Mouse (Mus musculus) adipocyte (in vitro differentiated cells): ENCODE measurements around the gene Tshz2.

Source experiments
- DNase-seq: peaks from one replicate; pipeline ENCODE4 v3.0.0-alpha.2; 2016; ENCODE audit warnings: low spot score

The Tshz2 gene

DNA sequence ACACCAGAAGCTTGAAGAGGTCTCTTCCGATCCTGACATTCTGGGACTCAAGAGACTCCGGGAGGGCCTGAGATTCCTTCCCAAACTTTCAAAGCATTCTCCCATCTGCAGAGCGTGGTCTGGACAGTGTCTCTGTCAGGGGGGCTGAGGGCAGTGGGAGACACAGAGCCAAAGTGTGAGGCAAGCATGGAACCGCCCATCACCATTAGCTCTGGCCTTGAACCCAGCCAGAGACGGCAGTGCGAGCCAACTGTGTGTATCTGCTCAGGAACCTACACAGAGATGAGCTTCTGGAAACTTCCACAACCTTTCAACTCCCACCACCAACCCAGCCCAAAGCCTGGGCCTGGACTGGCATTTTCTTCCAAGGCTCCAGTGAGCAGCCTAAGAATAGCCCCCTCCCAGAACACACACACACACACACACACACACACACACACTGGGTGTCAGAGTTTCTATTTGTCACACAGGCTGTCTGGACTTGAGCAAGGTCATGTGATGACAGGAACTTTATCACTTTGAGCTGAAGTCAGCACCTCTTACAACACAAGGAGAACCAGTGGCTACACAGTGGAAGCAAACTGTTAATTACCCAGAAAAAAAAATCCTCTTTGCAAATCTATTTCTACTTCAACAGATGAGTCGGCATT is 67.2 kb downstream of the Tshz2 start:
- no peak for DNase-seq

DNA sequence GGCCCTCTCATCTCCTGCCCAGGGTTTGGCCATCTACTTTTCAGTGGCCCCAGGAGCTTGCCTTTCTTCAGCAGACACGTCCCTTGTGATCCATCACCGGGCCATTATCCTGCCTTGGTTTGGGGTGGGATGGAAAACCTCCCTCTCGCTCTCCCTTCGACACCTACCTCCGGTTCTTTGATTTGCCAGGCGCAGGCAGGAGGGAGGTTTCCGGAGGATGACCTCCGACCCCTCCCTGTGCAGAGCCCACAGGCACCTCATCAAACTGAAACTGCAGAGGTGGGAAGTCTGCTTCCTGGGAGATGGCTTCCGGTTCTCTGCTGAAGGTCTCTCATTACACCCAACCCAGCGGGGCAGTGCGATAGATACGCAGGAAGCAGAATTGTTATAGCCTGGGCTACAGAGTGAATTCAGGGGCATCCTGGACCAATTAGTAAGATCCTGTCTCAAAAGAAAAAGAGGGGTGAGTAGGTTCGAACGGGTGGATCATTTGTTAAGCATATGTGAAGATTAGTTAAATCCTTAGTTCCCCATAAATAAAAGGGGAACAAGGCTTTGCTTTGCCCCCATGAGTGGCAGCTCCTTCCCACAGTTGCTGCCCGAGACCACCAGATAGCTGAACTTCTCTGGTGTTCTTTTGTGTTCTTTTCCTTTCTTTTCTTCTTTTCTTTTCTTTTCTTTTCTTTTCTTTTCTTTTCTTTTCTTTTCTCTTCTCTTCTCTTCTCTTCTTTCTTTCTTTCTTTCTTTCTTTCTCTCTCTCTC is 70.1 kb downstream of the Tshz2 start:
- no peak for DNase-seq

DNA sequence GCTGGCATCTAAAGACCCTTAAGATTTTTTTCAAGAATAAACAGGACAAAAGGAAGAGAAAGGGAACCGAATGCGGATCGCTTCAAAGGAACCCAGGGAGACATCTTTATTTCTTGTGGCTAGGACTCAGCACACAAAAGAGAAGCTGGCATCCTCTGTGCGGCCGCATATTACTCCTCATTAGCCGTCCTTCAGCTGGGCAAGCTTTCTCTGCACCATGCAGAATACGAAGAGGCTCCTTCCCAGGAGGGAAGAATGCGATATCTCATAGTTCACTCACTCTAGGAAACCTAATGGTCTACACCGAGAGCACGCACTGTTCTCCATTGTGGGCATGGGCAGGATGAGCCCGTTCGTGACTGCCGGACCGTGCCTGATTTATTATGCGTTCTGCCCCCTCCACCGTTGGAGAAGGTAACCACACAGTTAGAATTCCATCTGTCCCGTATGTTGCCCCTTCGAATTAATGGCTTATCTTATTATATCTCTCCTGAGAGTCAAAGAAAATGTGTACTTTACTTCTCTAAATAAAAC is 89.0 kb downstream of the Tshz2 start:
- no peak for DNase-seq

DNA sequence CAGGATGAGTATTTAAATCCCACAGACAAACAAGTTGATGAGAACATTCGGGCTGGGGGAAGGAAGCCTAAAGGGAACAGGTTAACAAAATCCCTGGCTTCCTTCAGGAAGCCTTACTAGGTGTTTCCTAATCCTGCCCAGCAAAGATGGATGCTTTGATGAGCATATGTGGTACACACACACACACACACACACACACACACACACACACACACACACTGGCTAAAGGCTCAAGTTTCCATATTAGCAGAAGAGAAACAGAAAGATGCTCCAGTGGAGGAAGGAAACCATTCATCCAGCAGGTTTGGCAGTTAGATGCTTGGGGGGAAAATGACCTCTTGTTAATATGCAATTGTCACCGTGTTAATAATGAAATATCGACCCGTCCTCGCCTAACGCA is 89.5 kb downstream of the Tshz2 start:
- no peak for DNase-seq

DNA sequence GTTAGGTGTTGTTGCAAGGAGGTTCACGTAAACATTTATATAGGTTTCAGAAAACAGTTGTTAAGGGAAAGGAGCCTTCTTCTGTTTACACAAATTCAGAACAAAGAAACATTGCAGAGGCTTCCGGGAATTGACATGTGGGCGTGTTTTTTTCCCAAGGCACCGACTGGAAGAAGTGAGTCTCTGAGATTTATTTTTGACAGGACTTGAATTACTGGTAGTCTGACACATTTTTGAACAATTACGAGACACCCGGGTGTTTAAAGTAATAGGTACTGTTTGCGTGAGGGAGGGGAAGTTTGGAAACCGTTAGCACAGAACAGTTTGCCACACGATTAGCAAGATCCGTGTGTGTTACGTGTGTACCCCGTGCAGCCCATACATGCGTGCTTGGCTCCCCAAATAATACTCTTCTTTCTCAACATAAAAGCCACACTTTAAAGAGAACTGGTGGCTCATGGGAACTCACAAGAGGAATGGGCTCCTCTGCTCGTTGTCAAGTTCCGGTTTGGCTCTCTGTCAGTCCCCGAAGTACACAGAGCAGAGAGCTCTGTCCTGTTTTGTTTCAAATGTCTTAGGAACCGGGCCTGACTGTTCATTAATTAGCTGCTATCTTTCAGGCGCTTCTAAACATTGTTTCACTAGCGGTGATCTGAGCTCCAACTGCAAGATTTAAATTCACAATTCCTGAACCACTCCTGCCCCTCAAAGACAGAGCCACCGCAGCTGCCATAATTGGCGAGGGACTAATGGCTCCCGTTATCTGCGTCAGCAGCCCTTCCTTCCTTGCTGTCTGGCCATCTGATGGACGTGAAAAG is 91.0 kb downstream of the Tshz2 start:
- DNase-seq: no peak

DNA sequence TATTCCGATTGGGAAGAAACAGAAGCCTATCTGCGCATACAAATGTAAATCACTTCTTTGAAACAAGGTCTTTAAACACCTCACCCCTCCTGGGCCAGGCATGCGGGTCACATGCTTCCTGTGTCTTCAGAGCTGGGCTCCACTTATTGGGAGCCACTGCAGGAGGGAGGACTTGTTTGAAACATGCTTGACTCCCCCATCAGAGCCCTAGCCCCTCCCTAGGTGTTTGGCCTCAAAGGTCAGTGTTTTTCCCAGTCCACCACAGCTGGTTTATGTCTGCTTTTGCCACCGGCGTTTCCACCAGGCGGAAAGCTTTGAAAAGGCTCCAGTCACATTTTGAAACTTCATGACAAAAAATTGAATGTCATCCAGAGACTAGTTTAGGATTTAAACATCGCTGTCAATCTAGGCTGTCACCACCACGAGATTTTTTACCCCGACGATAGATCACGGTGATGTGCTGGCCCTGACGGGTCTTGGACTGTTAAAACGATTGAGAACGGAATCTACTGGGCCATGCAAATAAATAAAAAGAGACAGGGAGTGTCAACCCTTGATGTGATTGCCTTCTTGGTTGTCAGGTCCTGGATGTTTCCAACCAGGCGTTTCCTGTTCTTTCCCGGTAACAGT is 96.0 kb downstream of the Tshz2 start:
- DNase-seq: no peak

DNA sequence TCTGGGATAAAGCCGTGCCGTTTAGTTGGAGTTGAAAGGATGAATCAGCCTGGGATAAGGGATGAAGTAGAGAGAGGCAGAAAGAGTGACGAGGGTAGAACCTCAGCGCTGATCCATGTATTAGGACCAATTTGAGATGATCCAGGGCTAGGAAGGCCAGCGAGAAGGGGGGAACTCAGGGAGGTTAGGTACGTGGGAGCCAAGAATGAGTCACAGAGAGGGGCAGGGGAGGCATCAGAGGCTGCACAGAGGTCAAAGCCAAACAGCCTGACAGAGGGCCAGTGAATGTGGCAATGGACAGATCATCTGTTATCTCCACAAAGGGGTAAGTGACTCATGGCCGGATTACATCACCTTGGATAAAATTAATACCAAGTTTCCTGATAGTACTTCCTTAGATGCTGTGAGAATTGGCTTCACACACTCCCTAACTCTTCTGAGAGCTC is 97.8 kb downstream of the Tshz2 start:
- no peak for DNase-seq

DNA sequence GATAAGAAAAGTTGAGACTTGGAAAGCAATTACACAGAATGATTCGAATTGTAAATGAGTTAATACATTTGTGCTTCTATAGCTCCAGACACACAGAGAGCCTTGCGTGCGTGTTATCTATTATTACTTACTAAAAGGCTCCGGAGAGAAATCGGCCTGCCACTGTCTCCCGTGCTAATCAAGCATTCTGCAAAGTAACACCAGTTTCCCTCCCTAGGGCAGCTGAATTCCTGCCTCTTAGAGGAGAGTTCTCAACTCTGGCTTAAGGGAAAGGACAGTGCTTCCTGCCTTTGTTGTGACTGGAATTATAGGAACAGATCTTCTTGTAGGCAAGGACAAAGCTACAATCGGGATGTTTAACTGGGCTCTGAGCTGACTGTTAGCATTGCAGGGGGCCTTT is 101.2 kb downstream of the Tshz2 start:
- DNase-seq: no peak

DNA sequence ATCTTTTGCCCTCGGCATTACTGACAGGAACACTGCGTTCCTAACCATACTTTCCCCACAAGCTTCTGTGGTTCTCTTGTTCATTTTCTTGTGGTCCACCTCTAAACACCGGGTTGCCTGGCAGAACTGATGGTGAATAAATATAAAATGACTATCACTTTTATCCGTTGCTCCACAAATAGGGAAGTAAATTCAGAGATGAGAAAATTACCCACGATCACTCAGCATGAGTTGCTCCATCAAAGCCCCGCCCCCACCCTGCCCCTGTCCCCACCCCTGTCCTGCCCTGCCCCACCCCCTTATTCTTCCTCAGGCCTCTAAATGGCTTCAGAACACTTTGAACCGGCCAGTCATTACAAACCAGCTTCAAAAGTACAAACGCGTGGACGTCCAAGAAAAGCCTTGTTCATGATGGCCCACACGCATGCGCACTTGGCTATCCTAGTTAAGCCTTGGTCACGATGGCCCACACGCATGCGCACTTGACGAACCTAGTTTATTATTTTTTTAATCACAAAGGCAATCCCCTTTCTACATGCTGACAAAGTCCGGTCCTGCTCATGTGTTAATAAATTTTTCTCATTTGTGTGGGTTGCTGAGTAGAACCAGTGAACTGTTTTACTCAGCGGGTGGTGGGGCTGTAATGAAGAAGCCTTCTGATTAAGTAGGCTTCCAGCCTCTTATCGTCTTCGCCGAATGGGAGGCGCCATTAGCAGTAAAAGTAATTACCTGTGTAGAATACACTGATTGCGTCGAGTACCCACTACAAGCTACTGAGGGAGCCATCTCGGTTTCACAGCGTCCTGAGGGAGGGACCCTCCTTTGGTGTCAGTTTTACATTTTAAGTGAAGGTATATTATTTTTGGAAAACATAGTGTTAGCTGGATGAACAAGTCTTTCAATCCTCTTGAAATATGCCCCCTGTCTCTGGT is 102.9 kb downstream of the Tshz2 start:
- no peak for DNase-seq

DNA sequence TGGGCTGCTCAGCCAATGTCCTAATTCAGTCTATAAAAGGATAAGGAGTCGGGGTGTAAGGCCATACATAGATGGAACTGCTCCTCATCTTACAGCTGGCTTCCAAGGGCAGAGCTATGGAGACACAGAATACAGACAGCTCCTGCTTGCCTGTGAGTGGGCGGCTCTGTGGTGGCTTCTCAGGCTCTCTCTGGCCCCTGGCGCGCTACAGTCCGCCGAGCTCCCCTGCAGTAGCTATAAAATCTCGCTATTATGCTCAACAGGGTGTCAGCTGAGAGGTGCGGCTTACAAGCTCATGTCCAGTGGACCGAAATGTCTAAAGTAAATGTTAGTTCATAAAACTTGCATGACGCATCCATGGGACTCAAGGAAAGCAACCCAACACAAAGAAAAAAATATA is 108.2 kb downstream of the Tshz2 start:
- DNase-seq: no peak

DNA sequence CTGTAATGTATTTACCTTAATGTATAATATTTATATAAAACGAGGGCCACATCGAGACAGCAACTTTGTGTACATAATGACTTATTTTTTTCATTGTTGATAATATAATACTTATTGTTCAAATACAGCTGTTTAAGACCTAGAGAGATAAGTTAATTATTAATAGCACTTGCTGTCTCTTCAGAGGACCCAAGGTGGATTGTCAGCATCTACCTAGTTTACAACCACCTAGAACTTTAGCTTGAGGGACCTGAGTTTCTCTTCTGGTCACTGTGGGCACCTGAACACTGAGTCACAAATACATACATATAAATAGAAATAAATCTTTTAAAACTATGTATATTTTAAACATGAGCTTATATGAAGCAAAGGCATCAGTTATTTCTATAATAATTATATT is 110.0 kb downstream of the Tshz2 start:
- DNase-seq: no peak

DNA sequence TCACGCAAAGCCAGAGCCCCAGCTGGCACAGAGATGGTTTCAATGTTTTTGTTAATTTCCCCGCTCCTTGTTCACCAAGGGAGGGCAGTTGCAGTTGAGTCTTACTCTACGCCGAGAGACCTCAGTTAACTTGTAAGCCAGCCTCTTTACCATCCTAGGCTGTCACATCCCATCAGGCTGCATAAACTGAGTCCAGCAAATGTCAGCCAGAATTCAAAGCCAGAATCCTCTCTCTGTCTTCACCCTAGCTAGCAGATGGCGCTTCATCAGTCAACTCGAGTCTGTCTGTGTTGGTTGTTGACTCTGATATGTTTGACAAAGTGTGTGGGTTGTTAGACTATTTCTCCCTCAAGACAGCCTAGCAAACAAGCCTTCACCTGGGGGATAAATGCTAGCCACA is 110.5 kb downstream of the Tshz2 start:
- no peak for DNase-seq

DNA sequence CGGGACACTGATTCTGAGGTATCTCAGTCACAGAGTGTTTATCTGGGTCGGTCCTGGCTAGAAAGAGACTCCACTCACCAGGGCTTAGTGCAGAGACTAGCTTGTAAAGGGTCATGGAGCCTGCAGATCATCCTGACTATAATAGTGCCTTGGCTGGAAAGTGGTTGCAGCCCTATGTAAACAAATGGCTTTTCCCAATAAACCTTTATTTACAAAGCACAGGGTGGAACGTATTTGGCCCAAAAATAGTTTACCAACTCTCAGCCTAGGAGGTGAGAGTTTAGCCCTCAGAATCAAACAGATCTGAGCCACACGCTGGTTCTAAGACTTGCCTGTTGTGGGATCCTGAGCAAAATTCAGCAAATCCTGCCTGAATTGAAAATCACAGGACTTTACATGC is 111.1 kb downstream of the Tshz2 start:
- DNase-seq: no peak

DNA sequence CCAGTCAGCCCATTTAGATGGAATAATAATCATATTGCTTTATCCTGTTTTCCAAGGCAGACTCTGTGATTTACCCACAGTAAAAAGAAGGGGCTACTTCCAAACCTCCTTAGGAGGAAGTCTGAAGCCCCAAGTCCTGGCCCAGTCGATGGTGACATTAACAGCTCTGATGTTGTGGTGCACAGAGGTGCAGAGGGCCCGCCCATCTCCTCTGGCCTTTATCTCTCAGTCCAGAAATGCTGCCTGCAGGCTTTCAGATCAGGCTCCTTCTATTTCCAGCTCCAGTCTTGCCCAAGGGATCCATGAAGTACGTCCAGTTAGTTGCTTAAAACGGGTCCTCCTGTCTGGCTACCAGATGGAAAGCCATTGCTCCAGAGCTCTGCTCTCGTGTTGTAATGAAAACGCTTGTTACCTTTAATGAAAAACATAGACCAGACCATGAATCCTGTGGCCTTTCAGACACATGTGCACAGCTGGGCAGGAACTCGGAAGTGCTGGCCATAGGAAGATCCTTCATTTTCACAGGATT is 114.4 kb downstream of the Tshz2 start:
- no peak for DNase-seq

DNA sequence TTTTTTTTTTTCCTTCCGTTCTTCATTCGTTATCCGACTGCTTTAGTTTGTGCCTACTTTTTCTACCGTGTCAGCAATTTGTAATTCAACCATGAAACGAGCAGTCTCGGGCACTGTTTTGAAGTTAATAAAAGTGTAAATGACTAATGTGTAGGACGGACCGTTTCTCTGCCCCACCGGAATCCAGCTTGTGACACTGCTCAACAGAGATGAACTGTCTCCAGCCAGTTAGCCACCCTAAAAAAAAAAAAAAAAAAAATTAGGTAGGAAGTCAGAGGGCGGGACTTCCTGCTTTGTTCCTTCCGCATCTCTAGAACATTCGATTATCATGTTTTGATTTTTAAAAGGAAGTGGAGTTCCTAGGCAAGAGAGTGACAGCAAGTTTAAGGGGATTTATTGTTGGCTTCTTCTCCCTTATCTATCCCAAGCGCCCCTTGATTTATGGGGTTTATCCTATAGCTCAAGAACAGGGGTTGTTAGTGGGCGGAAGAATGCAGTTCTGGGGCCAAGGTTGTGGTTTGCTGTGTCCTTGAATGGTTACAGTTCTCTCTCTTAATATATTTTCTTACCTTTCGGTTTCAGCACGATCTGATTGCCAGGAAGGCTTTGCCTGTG is 116.6 kb downstream of the Tshz2 start:
- DNase-seq: no peak

DNA sequence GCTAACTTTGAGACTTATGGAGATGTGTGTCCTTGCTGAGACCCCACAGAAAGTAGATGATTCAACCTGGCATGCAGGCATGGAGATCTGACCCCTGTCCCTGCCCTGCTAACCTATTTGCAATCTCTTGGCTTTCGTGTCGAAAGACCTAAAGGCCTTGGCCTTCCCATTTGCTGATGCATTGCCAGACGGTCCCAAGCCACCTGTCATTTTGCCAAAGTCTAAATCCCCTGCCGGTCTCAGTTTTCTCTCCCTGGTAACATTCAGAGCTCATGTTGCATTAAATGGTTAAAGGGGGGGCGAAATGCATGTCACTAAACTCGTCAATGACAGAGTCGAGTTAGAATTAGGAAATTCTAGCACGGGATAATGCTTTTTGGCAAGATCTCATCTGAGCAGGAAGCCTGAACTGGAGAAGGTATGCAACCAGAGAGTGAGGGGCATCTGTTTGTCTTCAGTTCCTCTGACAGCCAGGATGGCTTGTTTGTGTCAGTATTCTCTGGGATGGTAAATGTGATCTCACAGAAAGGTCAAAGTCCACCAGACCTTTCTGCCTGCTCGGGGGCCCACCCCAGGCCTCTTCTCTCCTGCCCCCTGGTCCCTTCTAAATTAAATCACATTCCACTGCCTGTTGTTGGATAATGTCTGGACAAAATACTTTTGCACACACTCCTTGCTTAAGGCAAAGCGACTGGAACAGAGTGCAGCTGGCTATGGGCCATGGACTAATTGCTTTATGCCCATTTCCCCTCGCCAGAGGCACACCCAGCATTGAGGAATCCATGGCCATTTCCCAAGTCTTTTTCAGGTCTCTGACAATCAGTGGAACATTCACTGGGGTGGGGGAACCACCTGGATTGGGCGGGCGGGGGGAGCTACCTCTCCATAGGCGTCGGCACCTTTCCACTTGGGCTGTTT is 118.0 kb downstream of the Tshz2 start:
- DNase-seq: no peak

DNA sequence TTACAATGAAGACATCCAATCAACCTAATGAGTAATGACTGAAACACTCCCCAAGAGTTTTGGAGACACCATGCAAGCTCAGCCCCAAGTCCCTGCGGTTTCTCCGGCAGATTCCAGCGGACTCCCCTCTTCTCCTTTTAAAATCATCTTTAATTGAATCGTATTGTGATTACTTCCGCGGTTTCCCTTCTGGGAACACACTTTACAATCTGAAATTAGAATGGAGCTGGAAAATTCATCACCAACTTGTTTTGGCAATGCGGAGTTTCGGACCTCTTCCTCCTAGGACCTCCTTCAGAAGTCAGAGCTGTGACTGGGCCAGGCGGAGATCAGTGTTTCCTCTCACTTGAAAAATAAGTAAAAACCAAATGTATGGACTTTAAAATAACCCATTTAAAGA is 119.3 kb downstream of the Tshz2 start:
- no peak for DNase-seq

DNA sequence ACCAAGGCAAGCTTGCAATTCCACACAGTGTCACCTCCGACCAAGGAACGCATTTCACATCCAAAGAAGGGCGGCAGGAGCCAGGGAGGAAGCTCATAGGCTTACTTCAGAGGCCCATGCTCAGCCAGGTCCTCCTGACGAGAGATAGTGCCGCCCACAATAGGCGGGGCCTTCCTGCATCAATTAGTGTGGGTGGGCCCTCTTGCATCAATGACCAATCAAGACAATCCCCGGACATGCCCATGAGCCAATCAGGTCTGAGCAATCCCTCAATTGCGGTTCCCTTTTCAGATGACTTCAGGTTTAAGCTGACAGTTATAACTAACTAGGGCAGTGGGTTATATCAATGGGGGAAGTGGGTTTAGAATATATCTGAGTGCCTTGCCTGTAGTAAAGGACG is 120.6 kb downstream of the Tshz2 start:
- no peak for DNase-seq

DNA sequence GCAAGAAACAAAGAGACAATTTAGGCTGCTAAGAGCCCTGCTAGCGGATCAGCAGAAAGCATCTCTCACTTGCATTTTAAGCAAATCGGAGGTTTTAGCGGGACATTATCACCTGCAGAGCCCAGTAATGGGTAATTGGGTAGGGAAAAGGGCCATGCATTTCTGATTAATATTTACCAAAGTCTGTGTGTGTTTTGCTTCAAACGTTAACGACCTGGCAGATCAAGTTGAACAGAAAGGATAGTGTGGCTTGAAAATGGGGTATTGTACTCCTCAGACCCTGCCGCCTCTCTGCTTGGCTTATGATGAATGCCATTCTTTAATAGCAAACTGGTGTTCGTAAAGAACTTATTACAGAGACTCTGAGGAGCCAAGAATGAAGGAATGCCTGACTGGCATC is 122.3 kb downstream of the Tshz2 start:
- DNase-seq: no peak
